Mouse (Mus musculus) T-helper 2 cell (primary cell): ENCODE results near the gene Gm3415.
"Not testable (repeated sequence)": the region's sequence is repeated elsewhere in the genome, so short reads cannot be mapped to it uniquely, and the experiment has no call there.

ENCODE experiments used
- in situ Hi-C: fragments of 300-600 bp; cut with MboI, MseI; formaldehyde crosslinking; loops from one replicate; pipeline ENCODE4 v1.15.1; 2025; ENCODE audit warnings: high pct_unique_total_duplicates

Gm3415 gene

DNA sequence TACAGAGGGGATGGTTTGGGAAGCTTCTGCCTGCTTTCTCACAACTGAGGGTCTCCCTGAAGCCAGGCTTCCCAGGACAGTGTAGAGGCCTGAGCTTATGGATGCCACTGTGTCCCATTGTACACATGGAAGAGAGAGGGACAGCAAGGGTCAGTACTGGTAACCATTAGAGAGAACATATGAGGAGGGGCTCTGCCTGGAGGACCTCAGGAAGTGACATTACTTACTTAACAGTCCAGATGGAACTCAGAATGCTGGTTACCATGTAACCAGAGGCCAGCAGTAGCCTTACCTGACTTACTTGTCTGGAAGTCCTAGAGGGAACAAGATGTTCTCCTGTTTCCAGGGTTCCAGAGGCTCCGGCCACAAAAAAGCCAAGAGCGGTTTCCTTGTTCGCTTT lies at the start of gene Gm3415:
Gene Gm3415, plus strand, starts transcription at position 301 of the 400 bp plus-strand sequence.
- in situ Hi-C loops, result not testable (repeated sequence)

- in situ Hi-C loops, result not testable (repeated sequence)
These were observed 42.1 kb upstream of the Gm3415 start, which contains the start of gene Gm3402 for GRCm38 (mm10) chr5:146513823-146514222. TSS of gene Gm3402 (plus strand) at chr5:146514123.

DNA sequence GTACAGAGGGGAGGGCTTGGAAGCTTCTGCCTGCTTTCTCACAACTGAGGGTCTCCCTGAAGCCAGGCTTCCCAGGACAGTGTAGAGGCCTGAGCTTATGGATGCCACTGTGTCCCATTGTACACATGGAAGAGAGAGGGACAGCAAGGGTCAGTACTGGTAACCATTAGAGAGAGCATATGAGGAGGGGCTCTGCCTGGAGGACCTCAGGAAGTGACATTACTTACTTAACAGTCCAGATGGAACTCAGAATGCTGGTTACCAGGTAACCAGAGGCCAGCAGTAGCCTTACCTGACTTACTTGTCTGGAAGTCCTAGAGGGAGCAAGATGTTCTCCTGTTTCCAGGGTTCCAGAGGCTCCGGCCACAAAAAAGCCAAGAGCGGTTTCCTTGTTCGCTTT lies 30.4 kb upstream of the Gm3415 start, which contains the start of gene Gm3404:
Gene Gm3404, plus strand, starts transcription at position 301 of the 400 bp plus-strand sequence.
- in situ Hi-C loops, result not testable (repeated sequence)

DNA sequence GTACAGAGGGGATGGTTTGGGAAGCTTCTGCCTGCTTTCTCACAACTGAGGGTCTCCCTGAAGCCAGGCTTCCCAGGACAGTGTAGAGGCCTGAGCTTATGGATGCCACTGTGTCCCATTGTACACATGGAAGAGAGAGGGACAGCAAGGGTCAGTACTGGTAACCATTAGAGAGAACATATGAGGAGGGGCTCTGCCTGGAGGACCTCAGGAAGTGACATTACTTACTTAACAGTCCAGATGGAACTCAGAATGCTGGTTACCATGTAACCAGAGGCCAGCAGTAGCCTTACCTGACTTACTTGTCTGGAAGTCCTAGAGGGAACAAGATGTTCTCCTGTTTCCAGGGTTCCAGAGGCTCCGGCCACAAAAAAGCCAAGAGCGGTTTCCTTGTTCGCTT lies 18.6 kb upstream of the Gm3415 start, which contains the start of gene Gm3409:
Gene Gm3409, plus strand, starts transcription at position 301 of the 400 bp plus-strand sequence.
- in situ Hi-C loops, result not testable (repeated sequence)

DNA sequence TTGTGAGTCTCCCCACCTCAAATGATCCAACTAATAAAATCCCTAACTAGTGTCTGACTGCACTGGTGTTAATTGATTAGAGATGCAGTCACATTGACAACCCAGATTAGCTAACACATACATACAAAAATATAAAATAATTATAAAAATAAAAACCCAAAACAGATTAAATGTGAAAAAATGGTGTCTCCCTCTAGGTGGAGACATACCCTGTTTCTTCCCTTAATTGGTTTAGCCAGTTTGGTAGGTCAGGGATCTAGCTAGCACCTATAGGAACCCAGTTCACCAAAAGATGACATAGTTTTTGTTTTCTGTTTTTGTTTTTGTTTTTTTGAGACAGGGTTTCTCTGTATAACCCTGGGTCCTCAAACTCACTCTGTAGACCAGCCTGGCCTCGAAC lies 8.3 kb downstream of the Gm3415 start:
- in situ Hi-C loops, result no loop called here

GRCm38 (mm10) chr5:146567054-146567453 lies 11.1 kb downstream of the Gm3415 start:
- in situ Hi-C loops, result no loop called here

GRCm38 (mm10) chr5:146570179-146570578 lies 14.2 kb downstream of the Gm3415 start:
- in situ Hi-C loops, result not testable (repeated sequence)

DNA sequence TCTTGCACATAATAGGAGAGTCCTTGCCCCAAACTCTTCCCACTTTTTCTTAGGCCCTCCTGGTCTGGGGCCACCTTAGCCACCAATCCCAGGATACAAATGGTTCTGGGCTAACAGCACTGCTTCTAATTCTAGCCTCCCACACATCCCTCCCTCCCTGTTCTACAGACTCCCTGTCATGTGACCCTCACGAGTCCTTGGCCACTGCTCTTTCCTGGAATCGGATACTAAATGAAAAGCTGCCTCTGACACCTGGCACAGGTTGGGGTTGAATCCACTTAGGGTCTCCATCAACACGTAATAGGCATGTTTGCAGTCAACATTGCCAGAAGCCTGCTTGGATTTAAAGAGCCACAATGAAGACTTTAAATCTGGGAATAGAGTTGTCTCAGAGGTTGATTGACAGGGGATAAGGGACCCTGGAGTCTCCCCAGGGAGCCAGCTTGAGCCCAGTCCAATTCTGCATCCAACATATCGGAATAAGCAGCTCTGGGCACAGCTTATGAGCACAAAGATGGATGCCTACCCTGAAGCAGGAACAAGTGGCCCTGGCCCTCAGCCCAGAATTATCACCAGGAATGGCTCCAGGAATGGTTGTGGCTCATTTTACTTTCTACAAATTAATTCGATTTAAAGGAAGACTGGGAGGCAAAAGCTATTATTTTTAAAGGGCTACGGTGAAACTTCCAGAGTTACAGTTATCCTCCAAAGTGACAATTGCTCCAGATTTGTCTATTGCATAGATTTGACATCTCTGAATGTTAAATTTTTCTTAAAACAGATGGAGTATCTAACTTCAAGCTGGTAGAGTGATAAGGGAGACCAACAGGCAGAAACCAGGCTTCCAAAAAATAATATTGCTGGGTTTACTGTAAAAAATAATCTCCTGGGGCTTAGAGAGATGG lies 16.1 kb downstream of the Gm3415 start:
- in situ Hi-C loops, result not testable (repeated sequence)

GRCm38 (mm10) chr5:146572735-146573042 lies 16.8 kb downstream of the Gm3415 start:
- in situ Hi-C loops, result not testable (repeated sequence)

GRCm38 (mm10) chr5:146576668-146577067 lies 20.7 kb downstream of the Gm3415 start:
- in situ Hi-C loops, result no loop called here

- in situ Hi-C loops, result no loop called here
These were observed 28.2 kb downstream of the Gm3415 start for GRCm38 (mm10) chr5:146584156-146584477.

DNA sequence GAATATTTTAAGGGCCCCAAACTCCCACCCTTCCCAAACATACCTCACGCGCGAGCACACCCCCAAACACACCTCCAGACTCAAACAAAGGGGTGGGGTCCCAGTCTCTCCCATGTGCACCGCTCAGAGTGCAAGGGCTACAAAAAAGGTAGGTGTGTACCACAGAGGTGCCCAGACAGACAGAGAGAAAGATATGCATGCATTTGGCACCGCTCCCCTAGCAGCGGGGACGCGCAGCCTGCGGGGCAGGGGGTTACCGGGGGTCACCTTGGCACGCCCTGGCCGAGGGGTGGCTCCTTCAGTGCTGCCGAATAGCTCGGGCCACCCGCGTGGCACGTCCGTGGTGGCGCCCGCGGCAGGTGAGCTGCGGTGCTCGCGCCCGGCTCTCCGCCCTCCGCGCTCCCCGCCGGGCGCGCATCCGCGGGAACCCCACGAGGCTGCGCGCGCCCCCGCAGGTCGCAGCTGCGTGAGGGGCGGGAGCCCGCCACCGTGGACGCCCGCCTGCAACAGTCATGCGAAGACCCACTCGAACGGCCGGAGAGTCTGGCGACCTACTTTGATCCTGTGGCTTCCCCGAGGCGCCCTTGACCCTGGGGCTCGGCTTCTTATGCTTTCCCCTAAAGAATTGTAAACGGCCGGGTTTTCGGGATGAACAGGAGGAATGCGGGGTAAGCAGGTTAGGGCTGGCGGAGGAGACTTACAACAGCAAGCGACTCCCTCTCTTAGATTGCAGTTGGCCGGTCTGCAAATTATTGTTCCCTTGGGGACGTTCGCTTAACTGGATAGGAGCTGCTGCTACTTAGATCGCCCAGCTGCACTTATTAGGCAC lies 28.8 kb downstream of the Gm3415 start, which contains the start of gene Gpr12:
Gene Gpr12, minus strand, starts transcription at position 762 of the 829 bp plus-strand sequence.
- in situ Hi-C loops, result no loop called here

- in situ Hi-C loops, result no loop called here
These were observed 29.3 kb downstream of the Gm3415 start for GRCm38 (mm10) chr5:146585307-146585651.

DNA sequence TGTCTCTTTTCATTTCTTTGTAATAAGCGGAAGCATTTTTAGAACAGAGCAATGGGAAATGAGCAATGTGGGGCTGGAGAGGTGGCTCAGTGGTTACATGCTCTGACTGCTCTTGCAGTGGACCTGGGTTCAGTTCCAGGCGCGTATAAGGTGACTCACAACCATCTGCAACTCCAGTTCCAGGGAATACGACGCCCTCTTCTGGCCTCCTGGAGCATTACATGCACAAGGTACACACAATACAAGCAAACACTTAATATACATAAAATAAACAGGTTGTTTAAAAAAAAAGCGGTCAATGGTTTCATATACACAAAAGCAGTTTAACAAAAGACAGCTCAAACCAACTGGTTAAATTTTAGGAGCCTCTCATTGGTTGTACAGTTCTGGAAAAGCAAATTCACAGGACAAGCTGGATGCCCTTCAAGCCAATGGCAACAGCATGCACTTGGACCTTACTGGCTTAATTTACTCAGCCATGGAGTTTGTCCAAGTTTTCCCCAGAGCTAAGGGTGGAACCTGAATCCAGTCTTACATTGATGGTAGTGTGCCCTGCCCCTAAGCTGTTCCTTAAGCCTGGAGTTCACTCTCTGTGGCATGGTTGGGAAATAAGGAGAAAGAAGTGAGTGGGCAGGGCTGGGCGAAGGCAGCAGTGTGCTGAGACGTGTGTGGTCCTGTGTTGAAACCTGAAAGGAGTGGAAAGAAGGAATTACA lies 30.6 kb downstream of the Gm3415 start:
- in situ Hi-C loops, result no loop called here

DNA sequence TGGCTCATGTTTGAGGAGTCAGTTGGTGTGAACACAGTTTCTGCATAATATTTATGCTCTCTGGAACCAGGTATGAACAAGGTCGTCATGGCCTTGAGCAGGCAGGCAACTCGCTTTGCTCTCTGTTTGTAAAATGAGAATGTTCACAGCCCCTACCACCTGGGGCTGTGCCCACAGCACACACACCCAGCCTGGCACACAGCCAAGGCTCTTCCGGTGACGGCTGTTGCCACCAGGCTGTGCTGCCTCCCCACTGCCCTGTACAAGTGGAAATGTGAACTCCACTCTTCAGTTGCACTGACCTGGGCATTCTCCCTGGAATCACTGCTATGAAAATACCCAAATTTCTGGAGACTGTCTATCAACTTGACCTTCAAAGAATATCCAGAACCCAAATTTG lies 35.1 kb downstream of the Gm3415 start:
- in situ Hi-C loops, result no loop called here

DNA sequence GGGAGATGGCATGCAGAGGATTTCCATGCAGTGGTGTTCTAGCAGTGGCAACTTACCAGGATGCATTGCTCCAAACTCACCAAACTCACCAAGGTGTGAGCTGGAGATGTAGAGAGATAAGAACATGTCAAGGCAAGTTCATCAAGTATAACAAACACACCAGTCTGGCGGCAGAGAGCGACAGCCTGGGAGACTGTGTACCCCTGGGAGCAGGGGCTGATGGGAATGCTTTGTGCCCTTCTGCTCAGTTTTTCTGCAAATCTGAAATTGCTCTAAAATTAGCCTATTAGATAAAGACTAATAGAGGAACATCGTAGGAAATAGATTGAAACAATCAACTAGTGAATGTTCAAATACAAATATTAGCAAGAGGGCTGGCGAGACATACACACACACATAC lies 35.7 kb downstream of the Gm3415 start:
- in situ Hi-C loops, result no loop called here

- in situ Hi-C loops, result no loop called here
These were observed 36.6 kb downstream of the Gm3415 start for GRCm38 (mm10) chr5:146592580-146592979.

DNA sequence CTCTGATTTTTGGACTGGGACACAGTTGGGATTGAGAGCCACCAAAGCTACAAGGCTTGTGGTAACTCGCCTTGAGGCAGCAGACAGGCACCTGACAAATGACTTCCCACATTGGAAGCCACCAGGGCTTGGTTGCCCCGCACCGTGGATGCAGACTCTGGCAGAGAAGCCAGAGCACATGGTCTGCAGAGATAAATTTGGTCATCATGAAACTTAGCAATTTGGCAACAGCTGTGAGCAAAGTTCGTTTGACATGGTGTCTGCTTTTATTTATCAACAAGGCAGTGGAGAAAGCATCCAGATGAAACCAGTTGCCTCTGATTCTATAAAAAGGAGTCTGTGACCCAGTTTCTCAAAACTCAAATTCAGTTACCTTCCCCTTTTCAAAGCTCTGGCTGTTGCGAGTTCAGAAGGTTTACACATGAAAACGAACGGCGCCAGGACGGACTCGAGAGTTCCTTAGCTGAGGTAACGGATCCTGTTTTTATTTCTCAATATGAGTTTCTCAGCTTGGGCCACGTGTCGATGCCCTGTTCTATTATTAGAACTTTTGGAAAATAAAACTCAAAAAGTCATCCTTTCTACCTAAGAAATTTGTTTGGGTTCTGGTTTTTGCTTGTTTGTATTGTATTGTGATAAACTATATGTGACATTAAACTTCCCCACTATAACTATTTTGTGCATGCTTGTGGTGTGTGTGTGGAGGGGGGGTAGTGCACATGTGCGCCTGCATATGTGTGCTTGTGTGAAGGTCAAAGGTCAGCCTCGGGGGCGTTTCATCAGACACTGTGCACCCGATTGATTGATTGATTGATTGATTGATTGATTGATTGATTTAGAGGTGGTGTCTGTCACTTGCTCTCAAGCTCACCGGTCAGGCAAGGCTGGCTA lies 40.9 kb downstream of the Gm3415 start:
- in situ Hi-C loops, result no loop called here

GRCm38 (mm10) chr5:146597503-146597874 lies 41.6 kb downstream of the Gm3415 start:
- in situ Hi-C loops, result no loop called here

DNA sequence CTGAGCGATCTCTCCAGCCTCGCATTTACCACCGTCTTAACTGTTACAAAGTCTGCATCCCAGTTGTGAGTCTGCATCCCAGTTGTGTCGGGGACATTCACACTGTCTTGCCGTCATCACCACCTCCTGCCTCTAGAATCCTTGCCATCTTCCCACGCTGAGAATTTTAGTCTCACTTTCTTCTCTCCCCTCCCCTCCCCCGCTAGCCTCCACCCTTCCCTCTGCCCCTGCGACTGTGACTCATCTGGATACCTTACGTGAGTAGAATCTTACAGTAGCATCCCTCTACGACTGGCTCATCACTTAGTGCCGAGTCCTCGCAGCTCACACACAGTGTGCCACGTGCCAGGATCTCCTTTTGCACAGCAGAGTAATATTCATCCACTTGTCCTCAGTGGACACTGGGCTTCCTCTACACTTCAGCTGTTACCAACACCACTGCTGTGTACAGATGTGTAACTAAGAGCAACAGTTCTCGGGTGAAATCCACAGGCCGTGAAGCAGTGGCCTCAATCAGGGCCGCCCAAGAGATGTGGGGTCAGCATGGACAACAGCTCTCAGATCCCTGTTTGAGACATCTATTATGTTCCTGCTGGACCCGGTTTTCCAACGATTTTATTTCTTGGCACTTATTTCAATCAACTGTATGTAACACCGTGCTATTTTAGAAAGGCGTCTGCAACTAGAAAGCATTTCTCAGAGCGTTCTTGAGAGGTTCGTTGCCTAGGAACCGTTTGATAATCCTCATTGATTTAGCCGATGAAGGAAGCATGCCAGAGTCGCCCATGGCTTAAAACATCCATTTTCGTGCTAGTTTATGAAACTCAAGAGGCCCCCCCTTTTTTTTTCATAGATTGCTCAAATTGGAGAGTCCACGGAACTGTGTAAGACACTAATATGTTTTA lies 42.5 kb downstream of the Gm3415 start:
- in situ Hi-C loops, result no loop called here
